Mouse (Mus musculus) thymus, postnatal 36 days (tissue): ENCODE measurements at regions not wholly inside any gene's neighbourhood (a gene's known extent, or its start where the extent isn't known, plus 50 kb on each side); places are given as distances from the start of the nearest gene placed in this dataset.

ENCODE experiments used
- DNase-seq, 2 experiments: peaks; one replicate each; pipeline ENCODE4 v3.0.0; 2022; ENCODE audit warnings: mixed read lengths in 2 of 2

GRCm38 (mm10) chr1:183504103-183504841, 86.3 kb downstream of the Hhipl2 start:
- DNase-seq = no peak

GRCm38 (mm10) chr1:183507893-183508292, 89.9 kb downstream of the Hhipl2 start:
- no peak for DNase-seq

GRCm38 (mm10) chr1:183510759-183511158, 92.7 kb downstream of the Hhipl2 start:
- DNase-seq = no peak

GRCm38 (mm10) chr1:183513876-183514275, 95.9 kb downstream of the Hhipl2 start:
- no peak for DNase-seq

- DNase-seq = no peak
Measured at GRCm38 (mm10) chr1:183514281-183514983, 96.4 kb downstream of the Hhipl2 start.

- no peak for DNase-seq
Measured at GRCm38 (mm10) chr1:183514984-183515287, 96.9 kb downstream of the Hhipl2 start.

- no peak for DNase-seq
Measured at GRCm38 (mm10) chr1:183516167-183516566, 98.2 kb downstream of the Hhipl2 start.

GRCm38 (mm10) chr1:183517236-183517635, 99.2 kb downstream of the Hhipl2 start:
- DNase-seq = no peak

- DNase-seq = no peak
Measured at GRCm38 (mm10) chr1:183521569-183521968, 103.6 kb downstream of the Hhipl2 start.

- DNase-seq = no peak
Measured at GRCm38 (mm10) chr1:183533386-183533785, 115.4 kb downstream of the Hhipl2 start.

- DNase-seq = no peak
Measured at GRCm38 (mm10) chr1:183548752-183549387, 130.9 kb downstream of the Hhipl2 start.

GRCm38 (mm10) chr1:183552617-183553016, 134.6 kb downstream of the Hhipl2 start:
- DNase-seq = no peak

- no peak for DNase-seq
Measured at GRCm38 (mm10) chr1:183553219-183553618, 135.2 kb downstream of the Hhipl2 start.

- DNase-seq = no peak
Measured at GRCm38 (mm10) chr1:183562853-183563252, 144.8 kb downstream of the Hhipl2 start.

- DNase-seq = no peak
Measured at GRCm38 (mm10) chr1:183573621-183574585, 155.9 kb downstream of the Hhipl2 start.

GRCm38 (mm10) chr1:183584861-183585260, 166.8 kb downstream of the Hhipl2 start:
- no peak for DNase-seq

GRCm38 (mm10) chr1:183586406-183586805, 168.4 kb downstream of the Hhipl2 start:
- no peak for DNase-seq

- no peak for DNase-seq
Measured at GRCm38 (mm10) chr1:183595306-183595705, 177.3 kb downstream of the Hhipl2 start.

- DNase-seq = no peak
Measured at GRCm38 (mm10) chr1:183600466-183600865, 182.5 kb downstream of the Hhipl2 start.

GRCm38 (mm10) chr1:183611966-183612694, 194.1 kb downstream of the Hhipl2 start:
- no peak for DNase-seq

GRCm38 (mm10) chr1:183619451-183620059, 201.5 kb downstream of the Hhipl2 start:
- no peak for DNase-seq

GRCm38 (mm10) chr1:183622341-183622740, 204.3 kb downstream of the Hhipl2 start:
- no peak for DNase-seq
